In genomic region chr6:115996171-115996851, GRCm38 (mm10) we compare ENCODE assay signal across 8 mouse cellular contexts. TPM values are rescaled to one million over a fixed set of nuclear protein-coding genes. Genes with fewer than 3 reads are reported as not detected.
DNase-seq lines count a peak whose midpoint lies in the region; ATAC-seq and TF ChIP-seq lines count a peak whose summit lies in the region.

No protein-coding gene starts in this region.

- TF ChIP-seq CTCF in kidney, postnatal 0 days (IDR thresholded peaks at IDR 0.05; ENCODE audit: low read depth), result peak; percentile 58

- H3K9ac ChIP-seq in hindbrain, embryonic 16.5 days (ENCODE audit: low read depth, low read length), result no peak overlapping the region
- H3K9ac ChIP-seq in kidney, postnatal 0 days (ENCODE audit: low read depth, low read length), result no peak overlapping the region

- peak overlapping the region; percentile 31; the same call in 1 of the 2 replicates for H3K27ac ChIP-seq in hindbrain, embryonic 10.5 days
- no peak overlapping the region for H3K27ac ChIP-seq in hindbrain, embryonic 16.5 days (ENCODE audit: low read depth, low read length)
- peak overlapping the region; percentile 94 for H3K27ac ChIP-seq in kidney, postnatal 0 days

- no peaks in the 10 kb centered on the region for H3K9me3 ChIP-seq in hindbrain, embryonic 10.5 days
- H3K9me3 ChIP-seq in hindbrain, embryonic 16.5 days (ENCODE audit: control insufficient read depth, low read length), result no peaks in the 10 kb centered on the region
- no peaks in the 10 kb centered on the region for H3K9me3 ChIP-seq in kidney, postnatal 0 days (replicated peaks; ENCODE audit: low read length)

- DNase-seq in hindbrain, embryonic 10.5 days (ENCODE audit: low spot score), result no peak
- peak; percentile 84 for DNase-seq in NIH3T3 (ENCODE audit: low read depth)
- DNase-seq in heart, adult 8-10 months (ENCODE audit: low spot score), result peak; percentile 84
- DNase-seq in kidney, postnatal 0 days (ENCODE audit: low spot score), result peak; percentile 86
- DNase-seq in lung, postnatal 4 days, result peak; percentile 76 to 83
- DNase-seq in ovary, postnatal 10 days (ENCODE audit: low spot score), result no peak
- DNase-seq in urinary bladder, adult 2 months (ENCODE audit: low spot score), result no peak

- H3K36me3 ChIP-seq in hindbrain, embryonic 10.5 days, result no peaks in the 10 kb centered on the region
- H3K36me3 ChIP-seq in hindbrain, embryonic 16.5 days (ENCODE audit: control insufficient read depth, insufficient read depth, low read length), result no peaks in the 10 kb centered on the region
- no peaks in the 10 kb centered on the region for H3K36me3 ChIP-seq in kidney, postnatal 0 days (ENCODE audit: insufficient read depth, low read length)

- H3K4me3 ChIP-seq in hindbrain, embryonic 10.5 days, result no peak overlapping the region
- H3K4me3 ChIP-seq in hindbrain, embryonic 16.5 days (ENCODE audit: low read length), result no peak overlapping the region
- no peak overlapping the region for H3K4me3 ChIP-seq in kidney, postnatal 0 days (replicated peaks; ENCODE audit: low read depth, low read length)

- H3K27me3 ChIP-seq in hindbrain, embryonic 10.5 days (ENCODE audit: insufficient read depth, poor library complexity, severe bottlenecking), result peaks cover 59% of the 10 kb centered on the region
- H3K27me3 ChIP-seq in hindbrain, embryonic 16.5 days (replicated peaks; ENCODE audit: control insufficient read depth, insufficient read depth, low read length), result peaks cover 30% of the 10 kb centered on the region
- no peaks in the 10 kb centered on the region; the same call in 1 of the 2 replicates for H3K27me3 ChIP-seq in kidney, postnatal 0 days (ENCODE audit: insufficient read depth, low read length)

- WGBS in hindbrain, embryonic 10.5 days, result 36% methylated on average over 6 of the region's 6 CpGs
- WGBS in hindbrain, embryonic 16.5 days, result 40% methylated on average over 6 of the region's 6 CpGs
- 32% methylated on average over 6 of the region's 6 CpGs for WGBS in kidney, postnatal 0 days

- no peak for ATAC-seq in hindbrain, embryonic 16.5 days
- no peak for ATAC-seq in kidney, postnatal 0 days (replicated peaks; ENCODE audit: low FRiP score, low read depth)

- H3K4me2 ChIP-seq in hindbrain, embryonic 16.5 days (ENCODE audit: low read length), result no peak overlapping the region
- peak overlapping the region; percentile 82; the same call in 1 of the 2 replicates for H3K4me2 ChIP-seq in kidney, postnatal 0 days (ENCODE audit: low read length)

- H3K4me1 ChIP-seq in hindbrain, embryonic 10.5 days (replicated peaks), result peaks cover 78% of the 10 kb centered on the region
- peaks cover 12% of the 10 kb centered on the region for H3K4me1 ChIP-seq in hindbrain, embryonic 16.5 days (ENCODE audit: control insufficient read depth, insufficient read depth, low read depth, low read length)
- H3K4me1 ChIP-seq in kidney, postnatal 0 days (replicated peaks; ENCODE audit: insufficient read depth, low read length), result peaks cover 29% of the 10 kb centered on the region; the same call in 1 of the 2 replicates

RNA-seq across cellular contexts. Expression of gene Plxnd1, which starts 1.5 kb away (rescaled TPM):
- polyA plus RNA-seq in hindbrain, embryonic 10.5 days (2016; fragmentation: Nextera tagmentation; extraction: Ambion mirVana), result 24.6 and 28.5 TPM in 2 replicates
- 8.5 and 10.5 TPM in 2 replicates for polyA plus RNA-seq in hindbrain, embryonic 16.5 days (2015; fragmentation: Nextera tagmentation; extraction: Ambion mirVana)
- 10 to 100 TPM; 43.8 to 75.7 (median 63.5) TPM for total RNA-seq in heart, adult 8-10 months (2022)
- polyA plus RNA-seq in kidney, postnatal 0 days (2015; fragmentation: Nextera tagmentation; extraction: Ambion mirVana), result 42.3 and 42.4 TPM in 2 replicates
- 35.8 and 45.2 TPM in 2 replicates for polyA plus RNA-seq in urinary bladder, adult 2 months (2012; rRNA removed)

RNA-seq across cellular contexts. Expression of gene H1foo, which starts 51.6 kb away (rescaled TPM):
- not detected in 2 replicates for polyA plus RNA-seq in hindbrain, embryonic 10.5 days (2016; fragmentation: Nextera tagmentation; extraction: Ambion mirVana)
- not detected in 2 replicates for polyA plus RNA-seq in hindbrain, embryonic 16.5 days (2015; fragmentation: Nextera tagmentation; extraction: Ambion mirVana)
- not detected for total RNA-seq in heart, adult 8-10 months (2022)
- polyA plus RNA-seq in kidney, postnatal 0 days (2015; fragmentation: Nextera tagmentation; extraction: Ambion mirVana), result not detected in 2 replicates
- polyA plus RNA-seq in urinary bladder, adult 2 months (2012; rRNA removed), result not detected in 2 replicates

Comparison
In these comparisons a context has a peak if more than half of its experiments do, and no peak if none do; other contexts are left out.
1. DNase-seq: peak in NIH3T3 (single experiment), heart, adult 8-10 months (single experiment), kidney, postnatal 0 days (single experiment) and lung, postnatal 4 days (2 of 2); none in hindbrain, embryonic 10.5 days (single experiment), ovary, postnatal 10 days (single experiment) and urinary bladder, adult 2 months (single experiment).